7 mouse cellular contexts compared by ENCODE assay signal in the genomic region with DNA sequence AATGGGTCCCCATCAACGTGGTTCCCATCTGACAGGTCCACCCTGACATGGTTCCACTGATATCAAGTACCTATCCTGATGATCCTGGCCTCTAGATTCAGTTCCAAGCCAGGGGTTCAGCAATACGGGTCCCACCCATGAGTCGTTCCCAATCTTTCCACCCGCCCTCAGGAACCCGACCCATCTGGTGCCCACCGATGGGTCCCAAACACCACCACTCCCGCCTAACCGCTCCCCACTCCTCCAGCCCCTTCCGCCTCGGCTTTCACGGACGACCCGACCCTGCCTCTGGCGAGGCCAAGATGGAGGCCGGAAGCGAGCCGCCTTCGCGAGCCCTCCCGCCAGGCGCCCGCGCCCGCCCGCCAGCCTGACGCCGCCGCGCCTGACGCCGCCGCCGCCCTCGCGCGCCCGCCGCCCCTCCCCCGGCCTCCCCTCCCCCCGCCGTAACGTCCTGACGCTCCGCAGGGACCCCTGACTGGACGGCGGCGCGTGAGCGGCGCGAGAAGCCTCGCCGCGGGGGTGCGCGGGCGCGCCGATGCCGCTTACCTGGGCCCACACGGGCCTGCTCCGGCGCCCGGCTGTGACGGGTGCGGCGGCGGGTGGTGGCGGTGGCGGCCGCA. TPM values are rescaled to one million over a fixed set of nuclear protein-coding genes. Genes with fewer than 3 reads are reported as not detected.
A peak's percentile ranks its signal among the peaks of the same experiment; 100 is the strongest.
DNase-seq lines count a peak whose midpoint lies in the region; ATAC-seq and TF ChIP-seq lines count a peak whose summit lies in the region.

No protein-coding gene starts in this region.

- H3K4me2 ChIP-seq in hindbrain, postnatal 0 days (ENCODE audit: low read depth, low read length) = peak overlapping the region; percentile 62
- peak overlapping the region; percentile 61 for H3K4me2 ChIP-seq in midbrain, embryonic 12.5 days (replicated peaks)

- H3K27ac ChIP-seq in hindbrain, postnatal 0 days = peak overlapping the region; percentile 91
- peak overlapping the region; percentile 98 for H3K27ac ChIP-seq in limb, embryonic 10.5 days
- H3K27ac ChIP-seq in midbrain, embryonic 12.5 days (replicated peaks) = peak overlapping the region; percentile 95

- H3K9me3 ChIP-seq in hindbrain, postnatal 0 days (ENCODE audit: low read length) = no peaks in the 10 kb centered on the region
- H3K9me3 ChIP-seq in limb, embryonic 10.5 days (replicated peaks) = no peaks in the 10 kb centered on the region
- H3K9me3 ChIP-seq in midbrain, embryonic 12.5 days = no peaks in the 10 kb centered on the region

- peak overlapping the region; percentile 64 for H3K9ac ChIP-seq in hindbrain, postnatal 0 days (replicated peaks; ENCODE audit: low read length)
- H3K9ac ChIP-seq in midbrain, embryonic 12.5 days (replicated peaks) = peak overlapping the region; percentile 77

- ATAC-seq in hindbrain, postnatal 0 days = peak; percentile 91
- peak; percentile 88 for ATAC-seq in midbrain, embryonic 12.5 days (ENCODE audit: low FRiP score, low read depth)

- no peaks in the 10 kb centered on the region for H3K36me3 ChIP-seq in hindbrain, postnatal 0 days (ENCODE audit: insufficient read depth, low read length)
- peaks cover 37% of the 10 kb centered on the region for H3K36me3 ChIP-seq in limb, embryonic 10.5 days
- H3K36me3 ChIP-seq in midbrain, embryonic 12.5 days = peaks cover 15% of the 10 kb centered on the region

- no peak for TF ChIP-seq CTCF in hindbrain, postnatal 0 days (IDR thresholded peaks at IDR 0.05; ENCODE audit: low read depth)

- under 1% methylated on average over 41 of the region's 71 CpGs for WGBS in hindbrain, postnatal 0 days
- under 1% methylated on average over 58 of the region's 71 CpGs for WGBS in limb, embryonic 10.5 days
- under 1% methylated on average over 44 of the region's 71 CpGs for WGBS in midbrain, embryonic 12.5 days

- H3K27me3 ChIP-seq in hindbrain, postnatal 0 days (ENCODE audit: insufficient read depth, low read length) = no peaks in the 10 kb centered on the region
- no peaks in the 10 kb centered on the region for H3K27me3 ChIP-seq in limb, embryonic 10.5 days (ENCODE audit: low read depth, poor library complexity, severe bottlenecking)
- no peaks in the 10 kb centered on the region for H3K27me3 ChIP-seq in midbrain, embryonic 12.5 days

- DNase-seq in T-cell, adult 2 months (ENCODE audit: low spot score) = peak; percentile 80
- peak; percentile 94 to 95 for DNase-seq in cerebellum, postnatal 10 days
- DNase-seq in gastrocnemius, adult 18-20 months (ENCODE audit: low spot score) = peak; percentile 77
- DNase-seq in hindbrain, postnatal 0 days (ENCODE audit: low spot score) = peak; percentile 90
- peak; percentile 92 for DNase-seq in limb, embryonic 10.5 days (ENCODE audit: low spot score)
- DNase-seq in skeletal muscle tissue, adult 2 months (ENCODE audit: low read depth, low spot score) = peak; percentile 53

- peak overlapping the region; percentile 55 for H3K4me3 ChIP-seq in hindbrain, postnatal 0 days (ENCODE audit: low read length)
- peak overlapping the region; percentile 72 for H3K4me3 ChIP-seq in limb, embryonic 10.5 days
- peak overlapping the region; percentile 64 for H3K4me3 ChIP-seq in midbrain, embryonic 12.5 days

- no peaks in the 10 kb centered on the region; the same call in 1 of the 2 replicates for H3K4me1 ChIP-seq in hindbrain, postnatal 0 days (ENCODE audit: insufficient read depth, low read length)
- peaks cover 13% of the 10 kb centered on the region for H3K4me1 ChIP-seq in limb, embryonic 10.5 days
- H3K4me1 ChIP-seq in midbrain, embryonic 12.5 days = peaks cover 17% of the 10 kb centered on the region

RNA-seq across cellular contexts. Expression of gene Gmeb2, which starts 0.4 kb away (rescaled TPM):
- total RNA-seq in gastrocnemius, adult 18-20 months (2021) = 1 to 10 TPM; 7.2 to 8.7 TPM
- 19.2 and 25.2 TPM in 2 replicates for total RNA-seq in hindbrain, postnatal 0 days (2014; rRNA removed)
- 8.6 and 8.9 TPM in 2 replicates for polyA plus RNA-seq in hindbrain, postnatal 0 days (2015; fragmentation: Nextera tagmentation; extraction: Ambion mirVana)
- 20.3 and 23.0 TPM in 2 replicates for polyA plus RNA-seq in limb, embryonic 10.5 days (2016; fragmentation: Nextera tagmentation; extraction: Ambion mirVana)
- polyA plus RNA-seq in midbrain, embryonic 12.5 days (2016; fragmentation: Nextera tagmentation; extraction: Ambion mirVana) = 23.4 and 23.9 TPM in 2 replicates

RNA-seq across cellular contexts. Expression of gene Stmn3, which starts 26.9 kb away (rescaled TPM):
- total RNA-seq in gastrocnemius, adult 18-20 months (2021) = not detected
- 1,221 and 1,263 TPM in 2 replicates for total RNA-seq in hindbrain, postnatal 0 days (2014; rRNA removed)
- 1,758 and 1,824 TPM in 2 replicates for polyA plus RNA-seq in hindbrain, postnatal 0 days (2015; fragmentation: Nextera tagmentation; extraction: Ambion mirVana)
- polyA plus RNA-seq in limb, embryonic 10.5 days (2016; fragmentation: Nextera tagmentation; extraction: Ambion mirVana) = 0.21 and 0.41 TPM in 2 replicates
- 443 and 455 TPM in 2 replicates for polyA plus RNA-seq in midbrain, embryonic 12.5 days (2016; fragmentation: Nextera tagmentation; extraction: Ambion mirVana)

RNA-seq across cellular contexts. Expression of gene Rtel1, which starts 32.1 kb away (rescaled TPM):
- total RNA-seq in gastrocnemius, adult 18-20 months (2021) = 10 to 100 TPM in 1 of 2 experiments, 1 to 10 TPM in 1; 7.3 to 10.8 TPM
- 52.2 and 97.2 TPM in 2 replicates for total RNA-seq in hindbrain, postnatal 0 days (2014; rRNA removed)
- 21.6 and 28.0 TPM in 2 replicates for polyA plus RNA-seq in hindbrain, postnatal 0 days (2015; fragmentation: Nextera tagmentation; extraction: Ambion mirVana)
- 79.8 and 80.8 TPM in 2 replicates for polyA plus RNA-seq in limb, embryonic 10.5 days (2016; fragmentation: Nextera tagmentation; extraction: Ambion mirVana)
- 54.2 and 55.3 TPM in 2 replicates for polyA plus RNA-seq in midbrain, embryonic 12.5 days (2016; fragmentation: Nextera tagmentation; extraction: Ambion mirVana)

RNA-seq across cellular contexts. Expression of gene Helz2, which starts 45.6 kb away (rescaled TPM):
- total RNA-seq in gastrocnemius, adult 18-20 months (2021) = 1 to 10 TPM; 2.6 to 3.1 TPM
- 2.8 and 5.7 TPM in 2 replicates for total RNA-seq in hindbrain, postnatal 0 days (2014; rRNA removed)
- polyA plus RNA-seq in hindbrain, postnatal 0 days (2015; fragmentation: Nextera tagmentation; extraction: Ambion mirVana) = 0.19 and 0.24 TPM in 2 replicates
- 0.87 and 1.2 TPM in 2 replicates for polyA plus RNA-seq in limb, embryonic 10.5 days (2016; fragmentation: Nextera tagmentation; extraction: Ambion mirVana)
- polyA plus RNA-seq in midbrain, embryonic 12.5 days (2016; fragmentation: Nextera tagmentation; extraction: Ambion mirVana) = 0.48 and 0.55 TPM in 2 replicates

Comparison
In these comparisons a context has a peak if more than half of its experiments do, and no peak if none do; other contexts are left out.
1. Peak in every context shown above with its lines: DNase-seq, ATAC-seq, H3K4me3 ChIP-seq and H3K27ac ChIP-seq.
2. RNA of gene Stmn3, which starts 26.9 kb away (polyA plus RNA-seq): 1,758 to 1,824 TPM in hindbrain, postnatal 0 days and 443 to 455 TPM in midbrain, embryonic 12.5 days; 0.21 to 0.41 TPM in limb, embryonic 10.5 days; every median in the first group is over 100 times any median in the second.